Mouse (Mus musculus) erythroblast, embryonic 14.5 days (primary cell): ENCODE results near the gene Mlana.

Source experiments
- GATA1 ChIP-seq: IDR thresholded peaks from 2 replicates; pipeline ENCODE4 v1.6.1; 2012; ENCODE audit warnings: low read length, inconsistent platforms, mixed read lengths
- TAL1 ChIP-seq: IDR thresholded peaks from 3 replicates; pipeline ENCODE4 v1.6.1; 2012; ENCODE audit warnings: low read length, inconsistent platforms, mixed read lengths

GRCm38 (mm10) chr19:29658836-29659235, 38.8 kb upstream of the Mlana start:
- no peak for TF ChIP-seq GATA1
- no peak for TF ChIP-seq TAL1
